ENCODE assay signal across 18 mouse cellular contexts in the genomic region with DNA sequence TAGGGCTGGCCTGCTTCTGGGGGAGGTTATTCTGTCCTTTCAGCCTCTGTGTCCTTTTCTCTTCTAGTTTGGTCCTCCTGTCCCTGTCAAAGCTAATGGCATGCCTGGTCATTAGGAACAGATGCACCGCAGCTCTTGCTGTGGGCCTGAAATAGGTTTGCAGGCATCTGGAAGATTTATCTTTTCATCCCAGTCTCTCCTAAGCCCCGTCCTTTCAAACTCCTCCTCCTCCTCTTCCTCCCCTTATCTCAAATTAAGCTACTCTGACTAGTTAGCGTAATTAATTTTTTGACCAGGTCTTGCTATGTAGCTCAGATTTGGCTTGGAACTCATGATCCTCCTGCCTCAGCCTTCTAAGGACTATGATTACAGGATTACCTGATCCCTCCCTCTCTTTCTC. TPM values are rescaled to one million over a fixed set of nuclear protein-coding genes. Genes with fewer than 3 reads are reported as not detected.
"Had no signal": no experiment of that assay in that cellular context is flagged by ENCODE, and none has a peak within 500 bp of the region (broad histone marks: within the 10 kb centered on the region; RNA-seq: fewer than 3 reads in every experiment).

No protein-coding gene starts in this region.

- H3K4me1 ChIP-seq: limb, embryonic 13.5 days had no signal

- H3K9ac ChIP-seq: limb, embryonic 13.5 days; neural tube, embryonic 13.5 days had no signal

- H3K36me3 ChIP-seq: limb, embryonic 13.5 days; midbrain, embryonic 10.5 days; neural tube, embryonic 13.5 days had no signal

- H3K9me3 ChIP-seq: limb, embryonic 13.5 days; midbrain, embryonic 10.5 days; neural tube, embryonic 13.5 days had no signal

- H3K27ac ChIP-seq: kidney, postnatal 0 days; layer of hippocampus, adult 2 months; limb, embryonic 13.5 days; midbrain, embryonic 10.5 days; neural tube, embryonic 13.5 days had no signal

- DNase-seq: kidney, adult 11 months; kidney, adult 9 months; kidney, postnatal 4 days; left cerebral cortex, postnatal 4 days; lung, adult 18-20 months; lung, postnatal 36 days; retina, postnatal 1 day; thymus, postnatal 36 days had no signal

- ATAC-seq: lung, postnatal 0 days; midbrain, embryonic 16.5 days had no signal

- H3K4me2 ChIP-seq: limb, embryonic 13.5 days; neural tube, embryonic 13.5 days had no signal

- H3K4me3 ChIP-seq: layer of hippocampus, adult 2 months; limb, embryonic 13.5 days; midbrain, embryonic 10.5 days; neural tube, embryonic 13.5 days had no signal

- H3K27me3 ChIP-seq: limb, embryonic 13.5 days; neural tube, embryonic 13.5 days had no signal

RNA-seq across cellular contexts. Expression of a gene that starts 28.4 kb away (rescaled TPM):
- total RNA-seq: layer of hippocampus, adult 2 months; megakaryocyte progenitor cell, adult 5-6 weeks had no signal
- polyA plus RNA-seq: kidney, postnatal 0 days; limb, embryonic 13.5 days; lung, postnatal 0 days; stomach, embryonic 16.5 days had no signal

RNA-seq across cellular contexts. Expression of a gene that starts 34.1 kb away (rescaled TPM):
- total RNA-seq: layer of hippocampus, adult 2 months; layer of hippocampus, postnatal 10 days; left cerebral cortex, postnatal 4 days; megakaryocyte progenitor cell, adult 5-6 weeks had no signal
